Mouse (Mus musculus) forebrain, postnatal 0 days (tissue): ENCODE data around the gene Tmem231. TPM values are rescaled to one million over a fixed set of nuclear protein-coding genes. Genes with fewer than 3 reads are reported as not detected.

ENCODE experiments used
- ATAC-seq: fragments of 200-750 bp; cut with Nextera tagmentation; 2 replicates; pipeline ENCODE4 v1.8.0; 2017; ENCODE audit warnings: mild to moderate bottlenecking, moderate library complexity
- DNase-seq: peaks from one replicate; pipeline ENCODE4 v3.0.0-alpha.2; 2015
- H3K27ac ChIP-seq: fragments of 300-500 bp; sonication (generic); 2 replicates; pipeline ENCODE4 v1.5.1; 2014; ENCODE audit warnings: low read depth, mild to moderate bottlenecking, antibody characterized with exemption, low read length, moderate library complexity, mixed read lengths
- H3K27me3 ChIP-seq: fragments of 300-500 bp; sonication (generic); 2 replicates; pipeline ENCODE4 v1.6.1; 2014; ENCODE audit warnings: mild to moderate bottlenecking, low read length, mixed read lengths; ENCODE audit not compliant: insufficient read depth
- H3K36me3 ChIP-seq: fragments of 300-500 bp; sonication (generic); 2 replicates; pipeline ENCODE4 v1.6.1; 2014; ENCODE audit warnings: mild to moderate bottlenecking, moderate library complexity; ENCODE audit not compliant: insufficient read depth
- H3K4me1 ChIP-seq: fragments of 300-500 bp; sonication (generic); 2 replicates; pipeline ENCODE4 v1.6.1; 2014; ENCODE audit warnings: antibody characterized with exemption; ENCODE audit not compliant: insufficient read depth
- H3K4me2 ChIP-seq: fragments of 300-500 bp; sonication (generic); 2 replicates; pipeline ENCODE4 v1.6.1; 2014; ENCODE audit warnings: low read depth, mild to moderate bottlenecking, moderate library complexity
- H3K4me3 ChIP-seq: fragments of 300-500 bp; sonication (generic); 2 replicates; pipeline ENCODE4 v1.5.1; 2014; ENCODE audit warnings: low read depth, low read length, mixed read lengths
- H3K9ac ChIP-seq: fragments of 300-500 bp; sonication (generic); 2 replicates; pipeline ENCODE4 v1.6.1; 2014; ENCODE audit warnings: mild to moderate bottlenecking
- H3K9me3 ChIP-seq: fragments of 300-500 bp; sonication (generic); 2 replicates; pipeline ENCODE4 v1.6.1; 2016; ENCODE audit warnings: low read length
- CTCF ChIP-seq: sonication (generic); IDR thresholded peaks from 2 replicates; pipeline ENCODE4 v1.5.1; 2016; ENCODE audit warnings: antibody characterized with exemption, control low read depth, low read depth
- WGBS: fragments of 180-500 bp; shearing (Covaris S2); extraction: QIAGEN DNeasy Blood & Tissue Kit; methylation state at CpG from one replicate; pipeline ENCODE4 v1.1.7; 2014; 5-methylcytosine and 5-hydroxymethylcytosine counted together
- polyA plus RNA-seq: library from polyadenylated mRNA; unstranded; fragments of >200 nt; fragmentation: Nextera tagmentation; extraction: Ambion mirVana; gene quantifications from 2 replicates; pipeline ENCODE4 v1.2.1, GENCODE M21; 2015
- total RNA-seq: library from RNA; depleted of rRNA; stranded (reverse); fragments of >200 nt; gene quantifications from 2 replicates; pipeline ENCODE4 v1.2.3, GENCODE M21; 2014

Tmem231 gene
- total and polyA plus RNA-seq, 2 experiments from 2014 or later, result 14.7 to 19.9 TPM

- Histone ChIP-seq H3K4me1 (peaks cover 26% of the 10 kb centered on the region; the same call in 1 of the 2 replicates), H3K9ac (peak within 1 kb of the TSS; percentile 63), H3K4me2 (peak within 1 kb of the TSS; percentile 93), H3K9me3 (no peaks in the 10 kb centered on the region), H3K27me3 (no peaks in the 10 kb centered on the region), H3K27ac (no peak within 1 kb of the TSS), H3K36me3 (0 out of 2 replicates have a peak, but pooled peaks cover 5% of the 10 kb centered on the region), H3K4me3 (peak within 1 kb of the TSS; percentile 45)
- DNase-seq, result peak; percentile 55
- WGBS, result 5% methylated on average over 47 of the region's 47 CpGs
- peak; percentile 44; the same call in 1 of the 2 replicates for ATAC-seq
- TF ChIP-seq CTCF, result no peak
These were observed 23.8 kb downstream of the Tmem231 start, which contains the start of gene Chst5 for GRCm38 (mm10) chr8:111909621-111910450. Gene Chst5 (minus strand): TSS chr8:111910447.

GRCm38 (mm10) chr8:111905500-111906121, 28.1 kb downstream of the Tmem231 start:
- Histone ChIP-seq H3K4me3 (no peak overlapping the region), H3K9me3 (no peaks in the 10 kb centered on the region), H3K27me3 (no peaks in the 10 kb centered on the region), H3K4me2 (no peak overlapping the region), H3K36me3 (no peaks in the 10 kb centered on the region), H3K27ac (no peak overlapping the region), H3K9ac (no peak overlapping the region), H3K4me1 (peaks cover 12% of the 10 kb centered on the region; the same call in 1 of the 2 replicates)
- DNase-seq, result no peak
- TF ChIP-seq CTCF, result no peak
- WGBS, result 69% methylated on average over 8 of the region's 8 CpGs
- ATAC-seq, result no peak

GRCm38 (mm10) chr8:111902080-111902479, 31.6 kb downstream of the Tmem231 start:
- H3K4me1 ChIP-seq, result no peaks in the 10 kb centered on the region
- WGBS, result 46% methylated on average over 5 of the region's 5 CpGs
- no peak for TF ChIP-seq CTCF
- H3K27me3 ChIP-seq, result no peaks in the 10 kb centered on the region
- DNase-seq (no peak), ATAC-seq (no peak)
- H3K4me3 ChIP-seq, result no peak overlapping the region
- no peaks in the 10 kb centered on the region for H3K9me3 ChIP-seq
- no peaks in the 10 kb centered on the region for H3K36me3 ChIP-seq
- H3K9ac ChIP-seq, result no peak overlapping the region
- no peak overlapping the region for H3K27ac ChIP-seq
- H3K4me2 ChIP-seq, result no peak overlapping the region

- no peak for ATAC-seq
- TF ChIP-seq CTCF, result no peak
- no peak overlapping the region for H3K27ac ChIP-seq
- H3K9ac ChIP-seq, result no peak overlapping the region
- no peaks in the 10 kb centered on the region for H3K27me3 ChIP-seq
- WGBS, result 39% methylated on average over 10 of the region's 10 CpGs
- H3K4me1 ChIP-seq, result no peaks in the 10 kb centered on the region
- no peak overlapping the region for H3K4me2 ChIP-seq
- no peaks in the 10 kb centered on the region for H3K36me3 ChIP-seq
- H3K4me3 ChIP-seq, result no peak overlapping the region
- no peaks in the 10 kb centered on the region for H3K9me3 ChIP-seq
- no peak for DNase-seq
These were observed 35.1 kb downstream of the Tmem231 start for GRCm38 (mm10) chr8:111898586-111898985.

GRCm38 (mm10) chr8:111894955-111895354, 38.7 kb downstream of the Tmem231 start:
- Histone ChIP-seq H3K9me3 (no peaks in the 10 kb centered on the region), H3K4me1 (no peaks in the 10 kb centered on the region), H3K4me2 (no peak overlapping the region), H3K9ac (no peak overlapping the region), H3K36me3 (no peaks in the 10 kb centered on the region), H3K27me3 (peaks cover 13% of the 10 kb centered on the region), H3K4me3 (no peak overlapping the region), H3K27ac (no peak overlapping the region)
- DNase-seq, result no peak
- no peak for ATAC-seq
- WGBS, result 88% methylated on average over 7 of the region's 7 CpGs
- TF ChIP-seq CTCF, result peak; percentile 36

- 66% methylated on average over 5 of the region's 5 CpGs for WGBS
These were observed 41.1 kb downstream of the Tmem231 start for GRCm38 (mm10) chr8:111892615-111893014.

GRCm38 (mm10) chr8:111891983-111892382, 41.7 kb downstream of the Tmem231 start:
- no peak for TF ChIP-seq CTCF
- DNase-seq (no peak), ATAC-seq (no peak)
- H3K4me3 ChIP-seq, result no peak overlapping the region
- 62% methylated on average over 8 of the region's 8 CpGs for WGBS
- H3K9me3 ChIP-seq, result no peaks in the 10 kb centered on the region
- H3K27me3 ChIP-seq, result peaks cover 13% of the 10 kb centered on the region
- no peak overlapping the region for H3K9ac ChIP-seq
- H3K36me3 ChIP-seq, result no peaks in the 10 kb centered on the region
- H3K4me2 ChIP-seq, result no peak overlapping the region
- H3K27ac ChIP-seq, result no peak overlapping the region
- no peaks in the 10 kb centered on the region for H3K4me1 ChIP-seq

More at GRCm38 (mm10) chr8:111892615-111893014, 41.1 kb downstream of the Tmem231 start:
- peaks cover 13% of the 10 kb centered on the region for H3K27me3 ChIP-seq
- no peaks in the 10 kb centered on the region for H3K36me3 ChIP-seq
- H3K4me3 ChIP-seq, result no peak overlapping the region
- TF ChIP-seq CTCF, result no peak
- H3K4me2 ChIP-seq, result no peak overlapping the region
- no peaks in the 10 kb centered on the region for H3K9me3 ChIP-seq
- DNase-seq (no peak), ATAC-seq (no peak)
- H3K27ac ChIP-seq, result no peak overlapping the region
- H3K4me1 ChIP-seq, result no peaks in the 10 kb centered on the region
- no peak overlapping the region for H3K9ac ChIP-seq
